Mouse (Mus musculus) spleen, adult 2 months (tissue): ENCODE results near the gene Glra1.

Experiments
- CTCF ChIP-seq: fragments of 200-500 bp; IDR thresholded peaks from 2 replicates; pipeline ENCODE4 v1.5.1; 2011; ENCODE audit warnings: mild to moderate bottlenecking, inconsistent platforms; ENCODE audit not compliant: insufficient read depth, insufficient read length, insufficient replicate concordance; ENCODE audit errors: extremely low read depth
- POLR2A ChIP-seq: fragments of 200-500 bp; IDR thresholded peaks from 2 replicates; pipeline ENCODE4 v1.6.1; 2011; ENCODE audit warnings: low read depth, low read length, inconsistent platforms

DNA sequence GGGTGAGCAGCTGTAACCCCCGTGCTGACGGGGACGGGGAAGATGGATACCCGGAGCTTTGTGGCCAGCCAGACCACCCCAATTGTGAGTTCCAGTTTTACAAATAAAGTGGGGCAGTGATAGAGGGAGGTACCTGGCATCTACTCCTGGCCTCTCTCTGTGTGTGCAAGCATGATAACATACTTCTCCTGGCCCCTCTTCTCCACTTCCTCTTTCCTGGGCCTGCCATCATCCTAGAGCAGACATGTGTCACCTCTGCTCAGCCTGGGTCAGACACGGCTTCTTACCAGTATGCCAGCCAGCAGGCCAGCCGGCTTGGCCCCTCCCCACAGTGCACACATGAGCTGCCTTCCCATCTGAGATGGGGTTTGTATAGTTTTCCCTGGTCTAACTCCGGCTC lies 77.3 kb downstream of the Glra1 start:
- TF ChIP-seq CTCF (no peak), POLR2A (no peak)
